Mouse (Mus musculus) kidney, adult 9 months (tissue): ENCODE data around the gene Nt5c3b.

ENCODE experiments used
- DNase-seq: peaks from one replicate; pipeline ENCODE4 v3.0.0; 2022

Nt5c3b gene

GRCm38 (mm10) chr11:100377989-100378388, 63.6 kb downstream of the Nt5c3b start:
- DNase-seq = no peak

GRCm38 (mm10) chr11:100376746-100377389, 64.7 kb downstream of the Nt5c3b start:
- DNase-seq = no peak

- no peak for DNase-seq
These were observed 65.6 kb downstream of the Nt5c3b start for GRCm38 (mm10) chr11:100376005-100376404.

GRCm38 (mm10) chr11:100375127-100375526, 66.5 kb downstream of the Nt5c3b start:
- DNase-seq = no peak
